Comparison of ENCODE assay signal across 11 mouse cellular contexts in the genomic region with DNA sequence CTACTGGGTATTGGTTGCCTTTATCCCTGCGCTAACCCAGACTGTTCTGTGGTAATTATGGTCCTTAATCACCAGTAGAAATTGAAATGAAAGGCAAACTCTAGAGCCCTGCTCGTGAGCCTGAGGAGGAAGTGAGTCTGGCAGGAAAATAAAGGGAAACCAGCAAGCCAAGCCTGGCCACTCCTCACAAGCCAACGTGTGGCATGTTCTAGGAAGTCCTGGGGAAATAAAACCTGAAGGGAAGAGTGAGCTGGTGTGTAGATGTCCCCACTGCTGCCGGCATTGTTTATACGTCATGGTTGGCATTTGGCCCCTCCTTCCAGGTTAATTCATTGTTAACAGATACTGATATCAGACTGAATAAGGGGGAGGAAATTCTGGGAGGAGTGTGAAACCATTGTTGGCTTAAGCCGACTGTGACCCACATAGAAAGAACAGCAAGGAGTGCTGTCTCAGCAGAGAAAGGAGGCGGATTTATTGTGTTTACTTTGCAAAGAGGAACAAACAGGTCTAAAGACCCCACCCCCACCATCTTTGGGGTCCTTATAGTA.
A peak's percentile ranks its signal among the peaks of the same experiment; 100 is the strongest.
DNase-seq lines count a peak whose midpoint lies in the region; ATAC-seq and TF ChIP-seq lines count a peak whose summit lies in the region.
"Had no signal": no experiment of that assay in that cellular context is flagged by ENCODE, and none has a peak within 500 bp of the region (broad histone marks: within the 10 kb centered on the region; RNA-seq: fewer than 3 reads in every experiment).

No protein-coding gene starts in this region.

- H3K36me3 ChIP-seq in kidney, embryonic 15.5 days, result no peaks in the 10 kb centered on the region
- no peaks in the 10 kb centered on the region for H3K36me3 ChIP-seq in lung, postnatal 0 days (ENCODE audit: insufficient read depth, low read length)
- no peaks in the 10 kb centered on the region for H3K36me3 ChIP-seq in stomach, embryonic 14.5 days (ENCODE audit: control insufficient read depth, insufficient read depth, low read length)
- H3K36me3 ChIP-seq: hindbrain, embryonic 15.5 days; lung, embryonic 15.5 days had no signal

- peak; percentile 27 for DNase-seq in kidney, postnatal 14 days
- peak; percentile 48 for DNase-seq in lung, postnatal 0 days (ENCODE audit: low spot score)
- no peak for DNase-seq in gastrocnemius, adult 18-20 months (ENCODE audit: low spot score)
- DNase-seq: cerebellum, adult 11-12 months; thymus, postnatal 36 days had no signal

- no peak for ATAC-seq in kidney, embryonic 15.5 days (replicated peaks; ENCODE audit: low FRiP score)
- ATAC-seq in granulocyte monocyte progenitor cell, adult 5-6 weeks (replicated peaks; ENCODE audit: poor library complexity, severe bottlenecking), result peak; percentile 72
- ATAC-seq in lung, postnatal 0 days, result peak; percentile 56
- 0 out of 2 replicates have a peak, but pooled peaks have one; percentile 49 for ATAC-seq in stomach, embryonic 14.5 days (ENCODE audit: insufficient number of reproducible peaks, insufficient read depth, low FRiP score, low read depth)
- ATAC-seq in monocyte, adult 5-6 weeks (replicated peaks; ENCODE audit: insufficient number of reproducible peaks, low FRiP score, low TSS enrichment, poor library complexity, severe bottlenecking), result no peak

- H3K4me2 ChIP-seq in kidney, embryonic 15.5 days, result no peak overlapping the region
- H3K4me2 ChIP-seq in lung, postnatal 0 days (replicated peaks; ENCODE audit: low read depth, low read length), result no peak overlapping the region
- H3K4me2 ChIP-seq in stomach, embryonic 14.5 days (replicated peaks; ENCODE audit: low read depth, low read length), result no peak overlapping the region
- H3K4me2 ChIP-seq: hindbrain, embryonic 15.5 days; lung, embryonic 15.5 days had no signal

- WGBS in kidney, embryonic 15.5 days, result 27% methylated on average over 7 of the region's 7 CpGs
- WGBS in lung, postnatal 0 days, result 21% methylated on average over 7 of the region's 7 CpGs
- WGBS in stomach, embryonic 14.5 days, result 36% methylated on average over 7 of the region's 7 CpGs

- peaks cover 50% of the 10 kb centered on the region for H3K4me1 ChIP-seq in kidney, embryonic 15.5 days
- peaks cover 7% of the 10 kb centered on the region; the same call in 1 of the 2 replicates for H3K4me1 ChIP-seq in lung, postnatal 0 days (ENCODE audit: insufficient read depth, low read depth, low read length)
- H3K4me1 ChIP-seq in stomach, embryonic 14.5 days (ENCODE audit: control insufficient read depth, insufficient read depth, low read length), result no peaks in the 10 kb centered on the region

- H3K27ac ChIP-seq in kidney, embryonic 15.5 days, result no peak overlapping the region
- no peak overlapping the region for H3K27ac ChIP-seq in lung, postnatal 0 days (ENCODE audit: low read length)
- H3K27ac ChIP-seq in stomach, embryonic 14.5 days (ENCODE audit: low read length), result no peak overlapping the region
- H3K27ac ChIP-seq: hindbrain, embryonic 15.5 days; lung, embryonic 15.5 days had no signal

- H3K9me3 ChIP-seq in kidney, embryonic 15.5 days (replicated peaks), result no peaks in the 10 kb centered on the region
- H3K9me3 ChIP-seq in lung, postnatal 0 days (ENCODE audit: low read length), result no peaks in the 10 kb centered on the region
- no peaks in the 10 kb centered on the region for H3K9me3 ChIP-seq in stomach, embryonic 14.5 days (ENCODE audit: control insufficient read depth, low read depth, low read length)
- H3K9me3 ChIP-seq: hindbrain, embryonic 15.5 days; lung, embryonic 15.5 days had no signal

- no peak overlapping the region for H3K9ac ChIP-seq in kidney, embryonic 15.5 days
- no peak overlapping the region for H3K9ac ChIP-seq in lung, postnatal 0 days (replicated peaks; ENCODE audit: low read depth)
- no peak overlapping the region for H3K9ac ChIP-seq in stomach, embryonic 14.5 days (replicated peaks; ENCODE audit: low read depth, low read length)
- H3K9ac ChIP-seq: hindbrain, embryonic 15.5 days; lung, embryonic 15.5 days had no signal

- no peak for TF ChIP-seq CTCF in lung, postnatal 0 days (IDR thresholded peaks at IDR 0.05)

- H3K27me3 ChIP-seq in kidney, embryonic 15.5 days, result no peaks in the 10 kb centered on the region
- H3K27me3 ChIP-seq in lung, postnatal 0 days (replicated peaks; ENCODE audit: insufficient read depth, low read length), result no peaks in the 10 kb centered on the region
- no peaks in the 10 kb centered on the region for H3K27me3 ChIP-seq in stomach, embryonic 14.5 days (ENCODE audit: control insufficient read depth, insufficient read depth, low read length)
- H3K27me3 ChIP-seq: hindbrain, embryonic 15.5 days; lung, embryonic 15.5 days had no signal

- TF ChIP-seq EP300 in lung, postnatal 0 days (IDR thresholded peaks at IDR 0.05), result no peak

- H3K4me3 ChIP-seq in kidney, embryonic 15.5 days (replicated peaks), result no peak overlapping the region
- no peak overlapping the region for H3K4me3 ChIP-seq in lung, postnatal 0 days (ENCODE audit: low read depth, low read length)
- no peak overlapping the region for H3K4me3 ChIP-seq in stomach, embryonic 14.5 days (ENCODE audit: low read depth, low read length)
- H3K4me3 ChIP-seq: hindbrain, embryonic 15.5 days; lung, embryonic 15.5 days had no signal

Comparison
In these comparisons a context has a peak if more than half of its experiments do, and no peak if none do; other contexts are left out.
1. ATAC-seq: peak in granulocyte monocyte progenitor cell, adult 5-6 weeks (single experiment), lung, postnatal 0 days (single experiment) and stomach, embryonic 14.5 days (single experiment); none in kidney, embryonic 15.5 days (single experiment) and monocyte, adult 5-6 weeks (single experiment).